Mouse (Mus musculus) midbrain, embryonic 12.5 days (tissue): ENCODE measurements around the gene Ccnd3. TPM values are rescaled to one million over a fixed set of nuclear protein-coding genes. Genes with fewer than 3 reads are reported as not detected.
A peak's percentile ranks its signal among the peaks of the same experiment; 100 is the strongest.

Experiments used
- ATAC-seq: fragments of 200-750 bp; cut with Nextera tagmentation; 2 replicates; pipeline ENCODE4 v1.8.0; 2017; ENCODE audit warnings: low read depth, moderate TSS enrichment, moderate library complexity; ENCODE audit not compliant: low FRiP score
- H3K27ac ChIP-seq: fragments of 300-500 bp; sonication (generic); replicated peaks from 2 replicates; pipeline ENCODE4 v1.5.1; 2016; ENCODE audit warnings: mild to moderate bottlenecking
- H3K27me3 ChIP-seq: fragments of 300-500 bp; sonication (generic); 2 replicates; pipeline ENCODE4 v1.6.1; 2016; ENCODE audit warnings: mild to moderate bottlenecking
- H3K36me3 ChIP-seq: fragments of 300-500 bp; sonication (generic); 2 replicates; pipeline ENCODE4 v1.6.1; 2016
- H3K4me1 ChIP-seq: fragments of 300-500 bp; sonication (generic); 2 replicates; pipeline ENCODE4 v1.6.1; 2016
- H3K4me2 ChIP-seq: fragments of 300-500 bp; sonication (generic); replicated peaks from 2 replicates; pipeline ENCODE4 v1.6.1; 2016; ENCODE audit warnings: mild to moderate bottlenecking, moderate library complexity
- H3K4me3 ChIP-seq: fragments of 300-500 bp; sonication (generic); 2 replicates; pipeline ENCODE4 v1.5.1; 2016; ENCODE audit warnings: mild to moderate bottlenecking
- H3K9ac ChIP-seq: fragments of 300-500 bp; sonication (generic); replicated peaks from 2 replicates; pipeline ENCODE4 v1.6.1; 2016; ENCODE audit warnings: mild to moderate bottlenecking, moderate library complexity
- H3K9me3 ChIP-seq: fragments of 300-500 bp; sonication (generic); 2 replicates; pipeline ENCODE4 v1.6.1; 2016; ENCODE audit warnings: mild to moderate bottlenecking
- WGBS: fragments of 180-500 bp; shearing (Covaris S2); methylation state at CpG from one replicate; pipeline ENCODE4 v1.1.7; 2016; 5-methylcytosine and 5-hydroxymethylcytosine counted together
- polyA plus RNA-seq: library from polyadenylated mRNA; unstranded; fragments of >200 nt; fragmentation: Nextera tagmentation; extraction: Ambion mirVana; gene quantifications from 2 replicates; pipeline ENCODE4 v1.2.1, GENCODE M21; 2016

Gene Ccnd3
- polyA plus RNA-seq, 1 experiment from 2014 or later: 145 TPM

DNA sequence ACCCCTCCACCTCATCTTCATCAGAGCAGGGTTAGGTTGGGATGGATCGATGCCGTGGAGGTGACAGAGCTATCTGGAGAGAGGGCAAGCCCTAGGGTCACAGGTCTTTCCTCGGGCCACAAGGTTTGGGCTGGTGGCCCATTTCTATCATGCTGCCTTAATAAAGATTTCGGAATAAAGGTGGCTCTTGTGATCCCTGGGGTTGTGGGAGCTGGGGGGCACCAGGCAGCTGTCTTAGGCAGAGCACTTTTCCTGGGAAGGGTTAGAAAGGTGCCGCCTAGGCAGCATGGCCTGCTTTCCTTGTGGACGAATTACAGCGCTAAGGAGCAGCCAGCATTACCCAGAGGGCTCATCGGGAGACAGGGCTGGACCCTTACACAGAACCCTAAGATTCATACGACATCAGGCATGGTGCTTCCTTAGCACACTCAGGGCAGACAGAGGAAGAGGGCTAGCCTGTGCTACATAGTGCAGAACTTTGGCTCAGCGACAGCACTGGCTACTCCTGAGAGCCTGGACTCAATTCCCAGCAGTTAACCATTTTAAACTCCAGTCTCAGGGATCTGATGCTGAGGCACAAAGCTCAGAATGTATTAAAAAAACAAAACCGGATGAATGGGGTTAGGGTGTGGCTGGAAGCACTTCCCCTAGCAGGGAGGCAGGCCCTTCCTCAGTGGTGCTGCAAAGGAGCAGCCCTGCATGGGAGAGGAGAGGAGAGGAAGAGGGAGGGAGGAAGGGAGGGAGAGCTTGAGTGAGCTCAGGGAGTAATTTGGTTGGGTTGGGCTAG lies 94.9 kb downstream of the Ccnd3 start:
- Histone ChIP-seq H3K4me1 (peaks cover 34% of the 10 kb centered on the region), H3K27ac (no peak overlapping the region), H3K4me3 (no peak overlapping the region), H3K27me3 (no peaks in the 10 kb centered on the region), H3K9me3 (no peaks in the 10 kb centered on the region), H3K4me2 (no peak overlapping the region), H3K36me3 (peaks cover 61% of the 10 kb centered on the region), H3K9ac (no peak overlapping the region)
- 74% methylated on average over 11 of the region's 11 CpGs for WGBS
- ATAC-seq: no peak

DNA sequence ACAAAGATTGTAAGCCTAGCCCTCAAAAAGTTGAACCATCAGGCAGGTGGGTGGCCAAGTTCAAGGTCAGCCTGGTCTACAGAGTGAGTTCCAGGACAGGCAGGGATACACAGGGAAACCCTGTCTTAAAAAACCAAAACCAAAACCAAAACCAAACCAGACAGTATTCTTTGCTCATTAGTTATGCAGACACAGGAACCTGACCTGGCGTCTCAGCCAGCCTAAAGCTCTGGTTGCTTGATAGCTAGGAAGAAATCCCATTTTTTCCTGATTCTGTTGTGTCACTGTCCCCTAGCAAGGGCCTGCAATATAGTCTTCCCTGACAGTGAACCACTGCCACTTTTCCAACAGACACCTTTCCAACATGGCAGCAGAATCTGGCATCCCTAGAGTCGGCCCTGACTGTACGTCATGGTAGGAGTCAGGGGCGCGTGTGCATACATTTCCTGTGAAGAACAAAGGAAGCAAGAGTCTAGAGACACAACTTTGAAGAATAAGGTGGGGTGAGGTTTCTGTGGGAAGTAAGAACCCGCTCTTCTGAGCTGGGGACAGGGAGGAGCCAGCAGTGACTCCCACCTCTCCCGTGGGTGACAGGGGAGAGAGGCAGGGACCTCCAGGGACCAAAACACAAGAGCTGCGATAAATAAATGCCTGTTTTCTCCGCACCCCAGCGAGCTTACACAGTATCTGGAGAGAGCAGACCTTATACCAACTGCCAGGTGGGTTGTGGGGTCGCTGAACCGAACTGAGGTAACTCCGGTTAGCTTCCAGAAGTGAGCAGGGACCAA lies 95.9 kb downstream of the Ccnd3 start:
- no peak overlapping the region for H3K27ac ChIP-seq
- H3K4me3 ChIP-seq: no peak overlapping the region
- H3K4me2 ChIP-seq: no peak overlapping the region
- peaks cover 24% of the 10 kb centered on the region for H3K4me1 ChIP-seq
- H3K9ac ChIP-seq: no peak overlapping the region
- no peaks in the 10 kb centered on the region for H3K9me3 ChIP-seq
- H3K36me3 ChIP-seq: peaks cover 72% of the 10 kb centered on the region
- WGBS: 90% methylated on average over 13 of the region's 13 CpGs
- ATAC-seq: no peak
- no peaks in the 10 kb centered on the region for H3K27me3 ChIP-seq

DNA sequence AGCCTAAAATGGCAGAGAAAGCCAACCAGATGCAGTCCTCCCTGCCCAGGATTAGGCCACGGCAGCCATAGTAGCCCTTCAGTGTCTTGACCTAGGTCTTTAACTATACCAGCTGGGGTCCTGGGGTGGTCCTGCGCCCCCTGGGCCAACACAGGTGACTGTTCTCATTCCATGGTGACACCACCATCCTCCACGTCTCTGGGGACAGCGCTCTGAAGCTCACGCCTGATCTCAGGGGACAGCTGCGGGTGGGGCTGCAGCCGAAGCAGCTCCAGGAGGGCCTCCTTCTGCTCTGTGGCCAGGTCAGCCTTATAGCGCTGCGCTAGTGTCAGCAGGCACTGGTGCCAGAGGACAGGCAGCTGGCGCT lies 96.5 kb downstream of the Ccnd3 start:
- 90% methylated on average over 10 of the region's 10 CpGs for WGBS
- no peaks in the 10 kb centered on the region for H3K27me3 ChIP-seq
- no peak overlapping the region for H3K9ac ChIP-seq
- no peak for ATAC-seq
- H3K9me3 ChIP-seq: no peaks in the 10 kb centered on the region
- peaks cover 73% of the 10 kb centered on the region for H3K36me3 ChIP-seq
- H3K4me3 ChIP-seq: no peak overlapping the region
- no peak overlapping the region for H3K4me2 ChIP-seq
- H3K4me1 ChIP-seq: peaks cover 18% of the 10 kb centered on the region
- no peak overlapping the region for H3K27ac ChIP-seq

DNA sequence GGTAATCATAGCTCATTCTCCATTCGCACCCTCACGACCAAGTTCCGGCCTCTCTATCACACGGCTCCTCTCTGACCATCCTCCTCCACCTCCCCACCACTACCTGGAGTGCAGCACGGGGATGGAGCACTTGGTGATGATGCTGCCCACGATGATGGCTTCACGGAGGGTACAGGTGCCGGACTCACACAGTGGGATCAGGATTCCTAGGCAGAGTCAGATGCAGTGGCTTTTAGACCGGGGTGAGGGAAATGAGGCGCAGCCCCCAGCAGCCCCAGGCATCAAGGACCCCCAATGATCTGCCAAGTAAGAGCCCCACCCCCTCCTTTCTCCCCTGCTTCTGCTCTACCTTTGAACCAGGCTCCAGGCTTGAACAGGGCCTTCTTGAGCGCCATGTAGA lies 97.4 kb downstream of the Ccnd3 start:
- Histone ChIP-seq H3K36me3 (peaks cover 81% of the 10 kb centered on the region), H3K27ac (no peak overlapping the region), H3K4me3 (no peak overlapping the region), H3K9me3 (no peaks in the 10 kb centered on the region), H3K4me1 (peaks cover 9% of the 10 kb centered on the region), H3K27me3 (no peaks in the 10 kb centered on the region), H3K9ac (no peak overlapping the region), H3K4me2 (no peak overlapping the region)
- WGBS: 92% methylated on average over 11 of the region's 11 CpGs
- ATAC-seq: no peak

DNA sequence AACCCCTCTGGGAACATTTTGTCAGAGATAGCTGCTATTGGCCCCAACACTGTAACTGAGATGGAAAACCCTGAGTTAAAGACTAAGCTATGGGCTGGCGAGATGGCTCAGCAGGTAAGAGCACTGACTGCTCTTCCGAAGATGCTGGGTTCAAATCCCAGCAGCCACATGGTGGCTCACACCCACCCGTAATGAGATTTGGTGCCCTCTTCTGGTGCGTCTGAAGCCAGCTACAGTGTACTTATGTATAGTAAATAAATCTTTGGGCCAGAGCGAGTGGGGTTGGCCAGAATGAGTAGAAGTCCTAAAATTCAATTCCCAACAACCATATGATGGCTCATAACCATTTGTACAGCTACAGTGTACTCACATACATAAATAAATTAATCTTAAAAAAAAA lies 101.4 kb downstream of the Ccnd3 start:
- no peak overlapping the region for H3K27ac ChIP-seq
- no peak overlapping the region for H3K4me2 ChIP-seq
- WGBS: 75% methylated on average over 5 of the region's 5 CpGs
- peaks cover 65% of the 10 kb centered on the region for H3K36me3 ChIP-seq
- H3K4me1 ChIP-seq: peaks cover 12% of the 10 kb centered on the region
- no peak for ATAC-seq
- no peak overlapping the region for H3K9ac ChIP-seq
- H3K9me3 ChIP-seq: no peaks in the 10 kb centered on the region
- no peak overlapping the region for H3K4me3 ChIP-seq
- no peaks in the 10 kb centered on the region for H3K27me3 ChIP-seq

DNA sequence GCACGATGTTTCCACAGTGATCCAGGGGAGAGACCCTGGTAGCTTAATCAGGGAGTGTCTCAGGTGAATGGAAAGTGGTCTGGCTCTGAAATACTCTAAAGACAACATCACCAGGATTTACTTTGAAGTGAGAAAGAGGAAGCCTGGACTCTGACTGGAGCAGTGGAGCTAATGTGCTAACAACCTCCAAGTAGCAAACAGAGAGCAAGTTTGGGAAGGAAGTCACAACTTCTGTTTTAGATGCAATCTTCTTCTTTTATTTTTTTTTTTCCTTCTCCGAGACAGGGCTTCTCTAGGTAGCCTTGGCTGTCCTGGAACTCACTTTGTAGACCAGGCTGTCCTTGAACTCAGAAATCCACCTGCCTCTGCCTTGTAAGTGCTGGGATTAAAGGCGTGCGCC lies 104.3 kb downstream of the Ccnd3 start:
- Histone ChIP-seq H3K4me3 (no peak overlapping the region), H3K9ac (no peak overlapping the region), H3K4me1 (peaks cover 27% of the 10 kb centered on the region), H3K27me3 (no peaks in the 10 kb centered on the region), H3K9me3 (no peaks in the 10 kb centered on the region), H3K4me2 (no peak overlapping the region), H3K27ac (no peak overlapping the region), H3K36me3 (peaks cover 47% of the 10 kb centered on the region)
- ATAC-seq: no peak
- WGBS: 95% methylated on average over 4 of the region's 4 CpGs

DNA sequence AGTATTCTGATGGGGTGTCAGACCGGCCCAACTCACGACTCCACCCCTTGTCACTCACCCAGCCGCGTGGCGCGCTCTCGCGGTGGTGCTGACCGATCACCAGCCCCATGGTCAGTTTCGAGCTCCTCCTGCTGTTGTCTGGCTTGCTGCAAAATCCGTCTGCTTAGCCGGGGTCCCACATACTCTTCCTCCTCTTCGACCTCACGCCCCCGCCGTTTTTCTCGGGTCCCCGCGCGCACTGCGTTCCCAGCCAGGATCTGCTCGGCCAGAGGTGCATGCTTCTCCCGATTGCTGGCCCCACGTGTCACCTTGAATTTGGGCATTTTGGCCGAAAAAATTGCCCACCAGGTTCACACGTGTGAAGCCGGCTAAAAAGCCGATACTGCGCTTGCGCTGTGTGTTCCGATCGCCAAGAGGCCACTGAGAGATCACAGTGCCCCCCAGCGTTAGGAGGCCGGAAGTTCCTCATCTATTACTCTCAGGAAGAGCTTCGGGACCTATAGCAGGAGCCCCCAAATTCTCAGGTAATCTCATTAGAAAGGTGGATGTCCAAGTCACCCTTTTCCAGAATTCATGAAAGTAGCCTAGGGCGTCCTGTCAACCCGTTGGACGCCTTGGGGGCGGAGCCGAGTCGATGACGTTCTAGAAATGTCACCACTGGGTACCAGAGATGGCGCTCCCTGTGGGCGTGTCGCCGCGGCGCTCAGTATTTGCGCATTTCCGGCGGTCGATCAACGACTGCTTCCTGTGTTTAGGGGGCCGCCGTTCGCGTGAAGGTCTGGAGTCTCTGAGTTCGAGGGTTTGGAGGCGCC lies 106.2 kb downstream of the Ccnd3 start, which contains the start of the genes Bysl, Med20 and Gm20517:
TSS of gene Bysl (minus strand) at position 644 of the 812 bp plus-strand sequence.
TSS of gene Med20 (plus strand) at position 734 of the 812 bp plus-strand sequence.
TSS of gene Gm20517 (plus strand) at position 741 of the 812 bp plus-strand sequence.
- H3K36me3 ChIP-seq: peaks cover 41% of the 10 kb centered on the region
- H3K27me3 ChIP-seq: no peaks in the 10 kb centered on the region
- H3K4me3 ChIP-seq: peak within 1 kb of the TSS; percentile 76
- H3K9ac ChIP-seq: peak within 1 kb of the TSS; percentile 75
- WGBS: under 1% methylated on average over 59 of the region's 59 CpGs
- H3K9me3 ChIP-seq: no peaks in the 10 kb centered on the region
- peaks cover 27% of the 10 kb centered on the region for H3K4me1 ChIP-seq
- peak within 1 kb of the TSS; percentile 90 for H3K4me2 ChIP-seq
- H3K27ac ChIP-seq: peak within 1 kb of the TSS; percentile 60; the same call in 1 of the 2 replicates
- peak; percentile 96 for ATAC-seq

DNA sequence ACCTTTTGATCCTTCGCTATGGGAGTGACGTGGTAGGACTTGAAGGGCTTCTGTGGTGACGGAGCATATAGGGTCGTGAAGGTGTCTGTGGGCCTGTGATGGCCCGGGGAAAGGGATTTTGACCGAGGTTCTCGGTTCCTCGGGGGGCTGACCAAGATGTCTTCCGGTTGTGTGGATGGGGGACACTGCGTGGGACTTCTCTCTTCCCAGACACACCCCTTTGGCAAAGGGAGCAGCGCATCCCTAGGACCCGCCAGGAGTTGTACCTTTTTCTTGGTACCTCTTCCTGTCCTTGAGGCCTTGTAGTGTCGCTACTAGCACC lies 106.8 kb downstream of the Ccnd3 start:
- no peak for ATAC-seq
- H3K9ac ChIP-seq: peak overlapping the region; percentile 75
- no peaks in the 10 kb centered on the region for H3K27me3 ChIP-seq
- peak overlapping the region; percentile 76 for H3K4me3 ChIP-seq
- H3K9me3 ChIP-seq: no peaks in the 10 kb centered on the region
- H3K36me3 ChIP-seq: peaks cover 40% of the 10 kb centered on the region
- peak overlapping the region; percentile 90 for H3K4me2 ChIP-seq
- peaks cover 27% of the 10 kb centered on the region for H3K4me1 ChIP-seq
- WGBS: under 1% methylated on average over 13 of the region's 13 CpGs
- no peak overlapping the region for H3K27ac ChIP-seq

DNA sequence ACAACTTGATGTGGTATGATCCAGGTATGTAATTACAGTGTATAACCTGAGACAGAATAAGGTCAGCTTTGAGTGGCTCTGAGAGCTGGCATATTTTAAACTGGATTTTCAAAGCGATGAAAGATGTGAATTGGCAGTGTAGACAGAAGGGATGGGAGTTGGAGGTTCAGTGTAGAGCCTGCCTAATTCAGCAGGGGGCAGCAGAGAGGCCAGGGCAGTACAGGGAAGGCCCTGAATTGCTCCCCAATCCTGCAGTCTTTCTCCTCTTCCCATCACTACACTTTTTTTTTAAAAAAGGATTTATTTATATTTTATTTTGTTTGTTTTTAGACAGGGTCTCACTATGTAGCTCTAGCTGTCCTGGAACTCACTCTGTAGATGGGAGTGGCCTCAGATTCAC lies 109.2 kb downstream of the Ccnd3 start:
- no peak overlapping the region for H3K9ac ChIP-seq
- ATAC-seq: no peak
- H3K36me3 ChIP-seq: peaks cover 38% of the 10 kb centered on the region
- no peak overlapping the region for H3K27ac ChIP-seq
- 95% methylated on average over 1 of the region's 1 CpGs for WGBS
- H3K4me3 ChIP-seq: no peak overlapping the region
- peaks cover 27% of the 10 kb centered on the region for H3K4me1 ChIP-seq
- no peaks in the 10 kb centered on the region for H3K27me3 ChIP-seq
- H3K9me3 ChIP-seq: no peaks in the 10 kb centered on the region
- H3K4me2 ChIP-seq: no peak overlapping the region

DNA sequence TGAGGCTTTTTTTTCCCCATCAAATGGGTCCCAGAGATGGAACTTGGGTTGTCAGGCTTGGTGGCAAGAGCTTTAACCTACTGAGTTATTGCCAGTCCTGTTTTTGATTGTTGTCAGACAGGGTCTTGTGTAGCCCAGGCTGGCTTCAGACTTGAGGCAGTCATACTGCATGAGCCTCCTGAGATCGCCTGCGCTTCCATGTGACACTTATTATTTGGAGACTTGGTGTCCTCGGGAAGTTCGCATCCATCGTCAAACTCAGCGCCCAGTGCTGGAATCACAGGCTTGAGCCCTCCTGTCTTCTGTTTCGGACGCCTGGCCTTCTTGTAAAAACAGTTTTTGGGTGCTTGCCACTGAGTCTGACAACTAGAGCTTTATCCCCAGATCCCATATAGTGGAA lies 111.3 kb downstream of the Ccnd3 start:
- 97% methylated on average over 8 of the region's 8 CpGs for WGBS
- H3K9me3 ChIP-seq: no peaks in the 10 kb centered on the region
- no peak overlapping the region for H3K4me2 ChIP-seq
- H3K27ac ChIP-seq: no peak overlapping the region
- H3K27me3 ChIP-seq: no peaks in the 10 kb centered on the region
- ATAC-seq: no peak
- no peak overlapping the region for H3K4me3 ChIP-seq
- peaks cover 15% of the 10 kb centered on the region for H3K4me1 ChIP-seq
- H3K9ac ChIP-seq: no peak overlapping the region
- peaks cover 48% of the 10 kb centered on the region for H3K36me3 ChIP-seq

DNA sequence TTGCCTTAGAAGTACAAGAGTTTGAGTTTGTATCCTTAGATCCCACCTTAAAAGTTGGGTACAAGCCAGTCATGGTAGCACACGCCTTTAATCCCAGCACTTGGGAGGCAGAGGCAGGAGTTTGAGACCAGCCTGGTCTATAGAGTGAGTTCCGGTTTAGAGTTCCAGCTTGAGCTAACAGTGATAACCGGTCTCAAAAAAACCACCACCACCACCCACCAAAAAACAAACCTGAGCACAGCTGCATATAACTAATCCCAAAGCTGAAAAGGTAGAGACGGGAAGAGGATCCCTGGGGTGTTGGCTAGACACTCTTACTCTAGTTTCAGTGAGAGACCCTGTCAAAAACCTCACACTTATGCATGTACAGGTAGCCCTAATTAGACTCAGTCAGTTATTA lies 111.8 kb downstream of the Ccnd3 start:
- Histone ChIP-seq H3K36me3 (peaks cover 53% of the 10 kb centered on the region), H3K9me3 (no peaks in the 10 kb centered on the region), H3K9ac (no peak overlapping the region), H3K4me3 (no peak overlapping the region), H3K4me2 (no peak overlapping the region), H3K27ac (no peak overlapping the region), H3K27me3 (no peaks in the 10 kb centered on the region), H3K4me1 (peaks cover 15% of the 10 kb centered on the region)
- no peak for ATAC-seq
- WGBS: 92% methylated on average over 4 of the region's 4 CpGs
